Mouse (Mus musculus): ENCODE data around the gene Afap1l2.

DNA sequence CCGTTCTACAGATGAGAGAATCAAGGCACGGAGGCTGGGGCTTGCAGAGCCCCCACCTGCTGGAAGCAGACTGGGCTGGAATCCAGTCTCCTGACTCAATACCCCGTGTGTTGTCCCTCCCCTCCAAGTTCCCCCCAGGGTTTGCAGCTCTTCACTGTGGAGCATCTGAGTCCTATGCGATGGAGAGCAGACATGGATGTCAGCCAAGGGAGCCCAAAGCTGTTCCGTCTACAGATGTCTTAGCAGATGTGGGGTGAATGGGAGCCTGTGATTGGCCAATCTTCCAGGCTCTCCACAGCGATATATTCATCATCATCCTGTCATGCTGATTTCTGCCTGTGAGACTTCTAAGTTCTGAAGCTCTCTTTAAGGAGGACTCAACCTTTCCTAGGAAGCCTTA, 130.7 kb downstream of the Afap1l2 start:
- no peak for TF ChIP-seq POLR2A (IDR thresholded peaks at IDR 0.05; ENCODE audit: insufficient read length, low read depth)
- no peak for TF ChIP-seq TCF12 (IDR thresholded peaks at IDR 0.05; ENCODE audit: insufficient read depth, poor library complexity, severe bottlenecking)
- TF ChIP-seq POLR2AphosphoS2 (IDR thresholded peaks at IDR 0.05; ENCODE audit: insufficient read length, low read depth), result no peak
- no peak for TF ChIP-seq TCF3 (IDR thresholded peaks at IDR 0.05; ENCODE audit: insufficient read length, low read depth)
- no peak for TF ChIP-seq MAX (IDR thresholded peaks at IDR 0.05; ENCODE audit: low read depth)
- no peak for TF ChIP-seq USF1 (IDR thresholded peaks at IDR 0.05; ENCODE audit: low read depth)
- TF ChIP-seq CEBPB (IDR thresholded peaks at IDR 0.05; ENCODE audit: insufficient read depth, poor library complexity, severe bottlenecking), result no peak
- no peak for TF ChIP-seq MYOG (IDR thresholded peaks at IDR 0.05; ENCODE audit: control insufficient read depth in 1 of 3, insufficient read depth in 1 of 3, insufficient read length in 2 of 3, low read depth in 2 of 3)
